Mouse (Mus musculus): ENCODE data around the gene Gm9913. TPM values are rescaled to one million over a fixed set of nuclear protein-coding genes. Genes with fewer than 3 reads are reported as not detected.

The Gm9913 gene
- total RNA-seq, 2 experiments from 2014 or later: 0.08 to 0.15 TPM

DNA sequence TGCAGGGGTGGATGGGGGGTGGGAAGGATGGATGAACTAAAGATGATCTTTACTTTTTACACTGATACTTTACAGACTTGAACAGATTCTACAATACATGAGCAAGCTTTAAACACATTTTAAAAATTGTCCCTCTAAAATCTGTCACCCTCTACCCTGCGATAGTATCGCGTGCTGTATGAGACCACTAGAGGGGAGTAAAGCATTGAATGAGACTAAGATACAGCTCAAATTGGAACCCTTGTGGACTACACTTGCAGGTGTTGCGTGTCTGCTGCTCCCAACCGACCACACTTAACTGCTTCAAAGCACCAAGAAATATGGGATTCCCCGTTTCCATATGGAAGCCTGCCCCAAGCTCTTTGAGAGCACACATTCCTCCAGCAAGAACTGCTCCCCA is 50.9 kb downstream of the Gm9913 start:
- DNase-seq: no peak

Other genes starting within 250 kb of the Gm9913 start
- 10 to 100 TPM; 86.1 to 99.8 TPM for gene Fbn1, start 2.9 kb downstream of the Gm9913 start, total RNA-seq (2021)
- gene Cep152, start 120.0 kb downstream of the Gm9913 start, total RNA-seq (2021): 1 to 10 TPM; 1.1 TPM
- 10 to 100 TPM; 27.8 to 35.7 TPM for gene Eid1, start 168.0 kb downstream of the Gm9913 start, total RNA-seq (2021)
- gene Shc4, start 219.1 kb downstream of the Gm9913 start, total RNA-seq (2021): 1 to 10 TPM; 1.9 to 2.0 TPM

Measured in gastrocnemius, postnatal 25 days (tissue).